Mouse (Mus musculus): ENCODE measurements around the gene Mdm2. TPM values are rescaled to one million over a fixed set of nuclear protein-coding genes. Genes with fewer than 3 reads are reported as not detected.
"Not testable (repeated sequence)": the region's sequence is repeated elsewhere in the genome, so short reads cannot be mapped to it uniquely, and the experiment has no call there.

Gene Mdm2
- polyA plus RNA-seq, 1 experiment from 2014 or later, result 61.8 TPM

GRCm38 (mm10) chr10:117737498-117737897, 26.9 kb upstream of the Mdm2 start:
- H3K9ac ChIP-seq; H3K4me3 ChIP-seq; H3K27me3 ChIP-seq; H3K9me3 ChIP-seq (replicated peaks); H3K4me2 ChIP-seq; H3K27ac ChIP-seq; ATAC-seq; H3K4me1 ChIP-seq: not testable (repeated sequence)
- peaks cover 56% of the 10 kb centered on the region for H3K36me3 ChIP-seq (ENCODE audit: poor library complexity, severe bottlenecking)
- WGBS, result 93% methylated on average over 8 of the region's 8 CpGs

- peaks cover 57% of the 10 kb centered on the region for H3K36me3 ChIP-seq (ENCODE audit: poor library complexity, severe bottlenecking)
- no peaks in the 10 kb centered on the region for H3K4me1 ChIP-seq
- no peak overlapping the region for H3K4me3 ChIP-seq
- 86% methylated on average over 4 of the region's 4 CpGs for WGBS
- no peaks in the 10 kb centered on the region for H3K9me3 ChIP-seq (replicated peaks)
- no peaks in the 10 kb centered on the region for H3K27me3 ChIP-seq
- no peak for ATAC-seq
- H3K27ac ChIP-seq, result no peak overlapping the region
- H3K4me2 ChIP-seq, result no peak overlapping the region
- no peak overlapping the region for H3K9ac ChIP-seq
These were observed 26.5 kb upstream of the Mdm2 start for GRCm38 (mm10) chr10:117737075-117737474.

GRCm38 (mm10) chr10:117736573-117736972, 26.0 kb upstream of the Mdm2 start:
- Histone ChIP-seq H3K36me3 (ENCODE audit: poor library complexity, severe bottlenecking) (peaks cover 57% of the 10 kb centered on the region), H3K9ac (no peak overlapping the region), H3K27ac (no peak overlapping the region), H3K4me3 (no peak overlapping the region), H3K4me2 (no peak overlapping the region), H3K4me1 (no peaks in the 10 kb centered on the region), H3K9me3 (replicated peaks) (no peaks in the 10 kb centered on the region), H3K27me3 (no peaks in the 10 kb centered on the region)
- whole genome bisulfite sequencing, result 93% methylated on average over 5 of the region's 5 CpGs
- ATAC-seq, result no peak

GRCm38 (mm10) chr10:117735396-117735795, 24.8 kb upstream of the Mdm2 start:
- peaks cover 55% of the 10 kb centered on the region for H3K36me3 ChIP-seq (ENCODE audit: poor library complexity, severe bottlenecking)
- H3K4me1 ChIP-seq; H3K27ac ChIP-seq; H3K4me3 ChIP-seq; H3K27me3 ChIP-seq; H3K4me2 ChIP-seq; H3K9me3 ChIP-seq (replicated peaks); H3K9ac ChIP-seq; ATAC-seq: not testable (repeated sequence)
- 93% methylated on average over 12 of the region's 12 CpGs for WGBS

- H3K9ac ChIP-seq; H3K4me1 ChIP-seq; ATAC-seq; H3K4me3 ChIP-seq; H3K4me2 ChIP-seq; H3K27ac ChIP-seq; H3K9me3 ChIP-seq (replicated peaks); H3K27me3 ChIP-seq: not testable (repeated sequence)
- H3K36me3 ChIP-seq (ENCODE audit: poor library complexity, severe bottlenecking), result peaks cover 44% of the 10 kb centered on the region
- 88% methylated on average over 9 of the region's 10 CpGs for WGBS
These were observed 23.7 kb upstream of the Mdm2 start for GRCm38 (mm10) chr10:117734104-117734852.

- not testable (repeated sequence) for H3K4me1 ChIP-seq; H3K9me3 ChIP-seq (replicated peaks); H3K27me3 ChIP-seq; H3K4me3 ChIP-seq; ATAC-seq; H3K27ac ChIP-seq; H3K9ac ChIP-seq; H3K4me2 ChIP-seq
- 95% methylated on average over 8 of the region's 8 CpGs for WGBS
- peaks cover 37% of the 10 kb centered on the region for H3K36me3 ChIP-seq (ENCODE audit: poor library complexity, severe bottlenecking)
These were observed 23.1 kb upstream of the Mdm2 start for GRCm38 (mm10) chr10:117733626-117734025.

GRCm38 (mm10) chr10:117732962-117733592, 22.5 kb upstream of the Mdm2 start:
- H3K4me3 ChIP-seq, result no peak overlapping the region
- no peak overlapping the region for H3K4me2 ChIP-seq
- peaks cover 32% of the 10 kb centered on the region for H3K36me3 ChIP-seq (ENCODE audit: poor library complexity, severe bottlenecking)
- no peaks in the 10 kb centered on the region for H3K4me1 ChIP-seq
- WGBS, result 87% methylated on average over 14 of the region's 14 CpGs
- no peak overlapping the region for H3K27ac ChIP-seq
- H3K27me3 ChIP-seq, result no peaks in the 10 kb centered on the region
- no peak overlapping the region for H3K9ac ChIP-seq
- no peaks in the 10 kb centered on the region for H3K9me3 ChIP-seq (replicated peaks)
- no peak for ATAC-seq

- H3K27me3 ChIP-seq, result no peaks in the 10 kb centered on the region
- 91% methylated on average over 5 of the region's 5 CpGs for WGBS
- peaks cover 24% of the 10 kb centered on the region for H3K36me3 ChIP-seq (ENCODE audit: poor library complexity, severe bottlenecking)
- H3K9ac ChIP-seq, result no peak overlapping the region
- no peak overlapping the region for H3K4me2 ChIP-seq
- H3K4me3 ChIP-seq, result no peak overlapping the region
- H3K27ac ChIP-seq, result no peak overlapping the region
- no peak for ATAC-seq
- no peaks in the 10 kb centered on the region for H3K4me1 ChIP-seq
- no peaks in the 10 kb centered on the region for H3K9me3 ChIP-seq (replicated peaks)
These were observed 21.6 kb upstream of the Mdm2 start for GRCm38 (mm10) chr10:117732184-117732583.

- WGBS, result 63% methylated on average over 15 of the region's 15 CpGs
- Histone ChIP-seq H3K36me3 (ENCODE audit: poor library complexity, severe bottlenecking) (peaks cover 17% of the 10 kb centered on the region), H3K9me3 (replicated peaks) (no peaks in the 10 kb centered on the region), H3K27ac (no peak overlapping the region), H3K4me2 (no peak overlapping the region), H3K4me3 (no peak overlapping the region), H3K9ac (no peak overlapping the region), H3K27me3 (no peaks in the 10 kb centered on the region), H3K4me1 (no peaks in the 10 kb centered on the region)
- ATAC-seq, result no peak
These were observed 20.9 kb upstream of the Mdm2 start for GRCm38 (mm10) chr10:117731244-117732101.

- Histone ChIP-seq H3K27me3 (no peaks in the 10 kb centered on the region), H3K36me3 (ENCODE audit: poor library complexity, severe bottlenecking) (peaks cover 12% of the 10 kb centered on the region; the same call in 1 of the 2 replicates), H3K9ac (no peak overlapping the region), H3K4me2 (no peak overlapping the region), H3K4me1 (no peaks in the 10 kb centered on the region), H3K27ac (no peak overlapping the region), H3K9me3 (replicated peaks) (no peaks in the 10 kb centered on the region), H3K4me3 (no peak overlapping the region)
- WGBS, result 93% methylated on average over 12 of the region's 12 CpGs
- no peak for ATAC-seq
These were observed 20.2 kb upstream of the Mdm2 start for GRCm38 (mm10) chr10:117730637-117731203.

- Histone ChIP-seq H3K27me3 (no peaks in the 10 kb centered on the region), H3K27ac (no peak overlapping the region), H3K9ac (no peak overlapping the region), H3K4me1 (no peaks in the 10 kb centered on the region), H3K36me3 (ENCODE audit: poor library complexity, severe bottlenecking) (peaks cover 8% of the 10 kb centered on the region; the same call in 1 of the 2 replicates), H3K4me2 (no peak overlapping the region), H3K4me3 (no peak overlapping the region), H3K9me3 (replicated peaks) (no peaks in the 10 kb centered on the region)
- no peak for ATAC-seq
- WGBS, result 96% methylated on average over 7 of the region's 7 CpGs
These were observed 19.6 kb upstream of the Mdm2 start for GRCm38 (mm10) chr10:117730140-117730539.
